Mouse (Mus musculus) cerebellum, adult 9-10 months (tissue): ENCODE measurements at regions not wholly inside any gene's neighbourhood (a gene's known extent, or its start where the extent isn't known, plus 50 kb on each side); places are given as distances from the start of the nearest gene placed in this dataset.

Experiments used
- DNase-seq: peaks from one replicate; pipeline ENCODE4 v3.0.0; 2022

GRCm38 (mm10) chr5:97222489-97223237, 111.3 kb upstream of the Paqr3 start:
- no peak for DNase-seq

DNA sequence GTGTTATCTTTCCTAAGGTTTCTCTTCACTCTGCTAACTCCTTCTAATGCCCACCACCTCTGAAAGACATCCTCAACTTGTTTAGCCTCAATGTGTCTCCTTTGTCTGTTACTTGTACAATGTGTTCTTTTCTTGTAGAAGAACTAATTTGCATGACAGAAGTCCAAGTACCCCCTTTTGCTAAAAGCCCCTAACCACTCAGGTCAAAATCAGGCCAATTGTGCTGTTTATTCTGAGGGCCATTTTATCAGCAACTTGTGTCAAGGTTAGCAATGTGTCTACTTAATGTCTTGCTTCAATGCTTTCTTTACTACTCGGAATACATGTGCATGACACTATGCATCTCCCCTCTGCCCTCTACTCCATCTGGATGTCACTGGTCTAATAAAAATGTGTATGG, 107.3 kb upstream of the Paqr3 start:
- DNase-seq, result no peak

DNA sequence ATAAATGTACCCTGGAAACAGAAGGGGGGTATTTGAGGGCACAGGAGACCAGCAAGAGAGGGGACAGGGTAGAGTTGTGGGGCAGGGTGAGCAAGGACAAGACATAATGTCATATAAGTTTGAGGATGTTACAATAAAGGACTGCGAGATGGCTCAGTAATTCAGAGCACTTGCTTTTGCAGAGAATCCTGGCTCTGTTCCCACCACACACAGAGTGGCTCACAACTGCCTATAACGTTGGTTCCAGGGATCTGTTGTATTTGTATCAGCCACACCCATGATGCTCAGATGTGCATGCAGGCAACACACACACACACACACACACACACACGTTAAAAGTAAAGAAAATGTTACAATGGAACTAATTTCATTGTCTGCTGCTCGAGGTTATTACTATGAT, 94.2 kb upstream of the Paqr3 start:
- DNase-seq, result peak; percentile 37

- peak; percentile 94 for DNase-seq
These were observed 92.9 kb upstream of the Paqr3 start for GRCm38 (mm10) chr5:97204337-97204736.

DNA sequence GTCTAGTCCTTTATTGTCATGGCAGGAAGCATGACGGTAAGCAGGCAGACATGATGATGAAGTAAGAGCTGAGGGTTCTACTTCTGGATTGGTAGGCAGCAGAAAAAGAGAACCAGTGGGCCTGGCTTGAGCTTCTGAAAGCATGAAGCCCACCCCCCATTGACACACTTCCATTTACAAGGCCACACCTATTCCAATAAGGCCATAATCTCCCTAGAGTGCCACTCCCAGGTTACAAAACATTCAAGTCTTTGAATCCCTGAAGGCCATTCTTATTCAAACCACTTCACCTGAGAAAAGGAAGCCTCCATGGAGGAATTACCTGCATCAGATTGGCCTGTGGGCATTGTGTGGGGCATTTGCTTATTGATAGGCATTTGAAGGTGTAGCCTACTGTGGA, 92.2 kb upstream of the Paqr3 start:
- peak; percentile 33 for DNase-seq

DNA sequence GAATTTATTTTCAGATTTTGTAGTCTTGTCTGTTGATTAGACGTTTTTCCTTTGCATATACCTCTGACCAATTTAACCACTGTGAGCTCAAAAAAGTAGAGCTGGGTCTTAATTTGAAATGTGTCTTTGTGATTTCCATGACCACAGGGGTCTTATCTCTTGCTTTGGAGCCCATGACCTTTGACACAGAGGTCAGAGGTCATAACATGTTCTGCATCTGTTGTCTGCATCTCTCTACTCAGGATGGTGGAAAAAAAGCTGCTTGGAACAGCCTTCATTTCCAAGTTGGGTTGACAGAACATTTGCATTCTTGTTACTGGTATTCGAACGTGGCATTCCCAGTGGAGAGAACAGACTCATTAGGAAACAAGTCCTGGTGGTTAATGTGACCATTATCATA, 91.2 kb upstream of the Paqr3 start:
- DNase-seq, result peak; percentile 39

DNA sequence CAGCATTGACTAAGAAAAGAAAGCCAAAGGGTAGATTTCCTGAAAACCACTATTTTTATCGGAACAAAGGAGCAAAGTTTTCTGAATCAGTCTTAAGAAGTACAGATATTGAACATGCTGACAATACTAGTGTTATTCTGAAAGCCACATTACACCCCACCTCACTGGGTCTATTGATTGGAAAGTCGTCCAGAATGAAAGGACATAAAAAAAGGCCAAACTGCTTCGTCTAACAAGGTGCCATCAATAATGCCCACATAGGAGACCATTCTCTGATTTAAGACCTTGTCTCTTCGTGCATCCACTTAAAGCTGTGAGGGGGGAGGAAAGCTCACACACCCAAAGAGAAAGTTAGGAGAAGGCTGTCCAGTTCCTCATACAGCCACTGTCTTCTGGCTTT, 89.3 kb upstream of the Paqr3 start:
- no peak for DNase-seq

DNA sequence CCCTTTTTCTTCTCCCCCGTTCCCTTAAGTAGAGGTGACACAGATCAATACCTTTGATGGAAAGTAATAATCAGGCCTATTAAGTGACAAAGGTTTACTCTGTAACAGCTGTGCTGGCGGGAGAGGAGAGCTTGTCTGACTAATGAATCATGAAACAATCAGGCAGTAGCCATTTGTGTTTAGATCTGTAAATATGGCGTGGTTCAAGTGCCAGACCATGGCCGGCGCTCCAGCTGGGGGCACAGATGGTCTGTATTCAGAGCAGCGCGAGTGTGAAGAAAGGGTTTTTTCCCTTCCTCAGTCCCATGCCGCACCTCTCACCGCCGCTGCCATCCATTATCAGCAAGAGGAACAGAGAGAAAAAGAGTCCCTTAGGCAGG, 83.9 kb upstream of the Paqr3 start:
- peak; percentile 96 for DNase-seq

GRCm38 (mm10) chr5:97194656-97195280, 83.4 kb upstream of the Paqr3 start:
- DNase-seq, result peak; percentile 44

GRCm38 (mm10) chr5:97192656-97193055, 81.3 kb upstream of the Paqr3 start:
- DNase-seq, result no peak

- DNase-seq, result no peak
These were observed 79.3 kb upstream of the Paqr3 start for GRCm38 (mm10) chr5:97190695-97191094.

GRCm38 (mm10) chr5:97184512-97184911, 73.1 kb upstream of the Paqr3 start:
- no peak for DNase-seq

DNA sequence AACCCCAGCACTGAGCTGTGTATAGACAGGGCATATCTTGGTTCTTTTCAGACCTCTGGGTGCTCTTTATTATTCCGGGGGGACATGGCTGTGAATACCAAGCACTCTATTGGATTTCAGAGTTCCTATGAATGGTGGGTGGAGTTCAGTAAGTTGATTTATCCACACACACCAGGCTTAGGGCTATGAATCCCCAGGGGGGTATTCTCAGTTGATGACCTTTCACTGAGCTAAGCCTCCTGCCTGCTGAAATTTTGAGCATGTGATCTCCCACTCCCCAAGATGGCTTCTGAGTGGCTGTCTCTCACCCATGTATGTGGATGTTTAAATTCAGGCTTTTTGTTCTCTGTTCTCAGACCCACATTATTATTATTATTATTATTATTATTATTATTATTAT, 69.9 kb upstream of the Paqr3 start:
- no peak for DNase-seq

DNA sequence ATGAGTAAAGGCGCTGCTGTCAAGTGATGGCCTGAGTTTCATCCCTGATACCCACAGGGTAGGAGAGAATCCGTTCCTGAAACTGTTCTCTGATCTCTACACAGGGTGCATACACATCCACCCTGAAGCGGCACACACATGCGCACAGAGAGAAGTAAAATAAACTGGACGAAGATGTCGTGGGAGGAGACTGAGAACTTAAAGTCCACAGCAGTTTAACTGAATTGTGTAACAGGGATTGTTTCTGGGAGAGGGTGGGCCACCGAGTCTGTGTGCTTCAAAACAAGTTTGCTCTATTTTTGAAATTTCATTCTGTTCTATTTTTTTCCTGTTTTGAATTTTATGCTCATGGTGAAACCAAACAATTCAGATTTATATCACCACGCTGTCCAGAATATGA, 63.0 kb upstream of the Paqr3 start:
- no peak for DNase-seq

- no peak for DNase-seq
These were observed 56.2 kb upstream of the Paqr3 start for GRCm38 (mm10) chr5:97167401-97168249.

- no peak for DNase-seq
These were observed 54.9 kb upstream of the Paqr3 start for GRCm38 (mm10) chr5:97166128-97166883.
